Mouse (Mus musculus) neural tube, embryonic 11.5 days (tissue): ENCODE measurements around the gene B3gat1. TPM values are rescaled to one million over a fixed set of nuclear protein-coding genes. Genes with fewer than 3 reads are reported as not detected.

ENCODE experiments used
- ATAC-seq: fragments of 200-750 bp; cut with Nextera tagmentation; 2 replicates; pipeline ENCODE4 v1.8.0; 2017; ENCODE audit warnings: moderate number of reproducible peaks, mild to moderate bottlenecking, moderate TSS enrichment, moderate library complexity; ENCODE audit not compliant: insufficient read depth, low FRiP score, low TSS enrichment
- DNase-seq: peaks from one replicate; pipeline ENCODE4 v3.0.0-alpha.2; 2015; ENCODE audit warnings: low spot score
- H3K27ac ChIP-seq: fragments of 300-500 bp; sonication (generic); 2 replicates; pipeline ENCODE4 v1.5.1; 2014; ENCODE audit warnings: low read depth, mild to moderate bottlenecking, low read length
- H3K27me3 ChIP-seq: fragments of 300-500 bp; sonication (generic); 2 replicates; pipeline ENCODE4 v1.6.1; 2014; ENCODE audit warnings: mild to moderate bottlenecking, low read length, mixed read lengths; ENCODE audit not compliant: control insufficient read depth, insufficient read depth
- H3K36me3 ChIP-seq: fragments of 300-500 bp; sonication (generic); 2 replicates; pipeline ENCODE4 v1.6.1; 2014; ENCODE audit warnings: mild to moderate bottlenecking, low read length, moderate library complexity, mixed read lengths; ENCODE audit not compliant: control insufficient read depth, insufficient read depth
- H3K4me1 ChIP-seq: fragments of 300-500 bp; sonication (generic); 2 replicates; pipeline ENCODE4 v1.6.1; 2014; ENCODE audit warnings: low read length, mixed read lengths; ENCODE audit not compliant: control insufficient read depth, insufficient read depth
- H3K4me2 ChIP-seq: fragments of 300-500 bp; sonication (generic); 2 replicates; pipeline ENCODE4 v1.6.1; 2014; ENCODE audit warnings: low read depth, mild to moderate bottlenecking, moderate library complexity
- H3K4me3 ChIP-seq: fragments of 300-500 bp; sonication (generic); 2 replicates; pipeline ENCODE4 v1.5.1; 2014; ENCODE audit warnings: low read depth, low read length
- H3K9ac ChIP-seq: fragments of 300-500 bp; sonication (generic); 2 replicates; pipeline ENCODE4 v1.6.1; 2014; ENCODE audit warnings: mild to moderate bottlenecking, low read length
- H3K9me3 ChIP-seq: fragments of 300-500 bp; sonication (generic); 2 replicates; pipeline ENCODE4 v1.6.1; 2016; ENCODE audit warnings: low read length; ENCODE audit not compliant: control insufficient read depth
- WGBS: fragments of 180-500 bp; shearing (Covaris S2); extraction: QIAGEN DNeasy Blood & Tissue Kit; methylation state at CpG from one replicate; pipeline ENCODE4 v1.1.7; 2014; 5-methylcytosine and 5-hydroxymethylcytosine counted together
- polyA plus RNA-seq: library from polyadenylated mRNA; unstranded; fragments of >200 nt; fragmentation: Nextera tagmentation; extraction: Ambion mirVana; gene quantifications from 2 replicates; pipeline ENCODE4 v1.2.1, GENCODE M21; 2014

B3gat1 gene
- polyA plus RNA-seq, result 5.9 and 7.2 TPM in 2 replicates

GRCm38 (mm10) chr9:26733206-26733891, at the start of gene B3gat1:
Gene B3gat1, plus strand, starts transcription at chr9:26733728.
- Histone ChIP-seq H3K27me3 (peaks cover 6% of the 10 kb centered on the region; the same call in 1 of the 2 replicates), H3K4me2 (peak within 1 kb of the TSS; percentile 91), H3K36me3 (no peaks in the 10 kb centered on the region), H3K9ac (peak within 1 kb of the TSS; percentile 86), H3K27ac (no peak within 1 kb of the TSS), H3K9me3 (no peaks in the 10 kb centered on the region), H3K4me3 (peak within 1 kb of the TSS; percentile 74), H3K4me1 (no peaks in the 10 kb centered on the region)
- DNase-seq (peak; percentile 81), ATAC-seq (peak; percentile 89)
- 3% methylated on average over 16 of the region's 65 CpGs for WGBS

DNA sequence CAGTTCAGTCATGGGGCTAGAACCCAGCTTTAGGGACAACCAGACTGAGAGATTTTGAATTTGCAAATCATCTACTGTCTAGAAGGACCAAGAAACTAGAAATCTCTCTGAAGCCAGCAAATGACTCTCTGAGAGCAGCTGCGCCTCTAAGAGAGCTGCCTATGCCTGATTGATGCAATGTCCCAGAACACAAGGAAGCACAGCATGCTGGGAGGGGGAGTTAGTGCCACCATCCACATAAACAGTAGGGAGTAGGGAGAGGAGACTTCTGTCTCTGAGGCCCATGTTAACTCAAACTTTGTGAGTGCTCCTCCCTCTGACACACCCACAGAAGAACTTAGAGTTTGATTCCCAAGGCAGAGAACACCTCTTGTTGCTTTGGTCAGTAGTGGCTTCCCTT, 44.4 kb upstream of the B3gat1 start:
- ATAC-seq (no peak), DNase-seq (no peak)
- H3K4me1 ChIP-seq, result no peaks in the 10 kb centered on the region
- 67% methylated on average over 1 of the region's 1 CpGs for WGBS
- no peak overlapping the region for H3K27ac ChIP-seq
- H3K36me3 ChIP-seq, result no peaks in the 10 kb centered on the region
- no peak overlapping the region for H3K9ac ChIP-seq
- H3K4me3 ChIP-seq, result no peak overlapping the region
- H3K4me2 ChIP-seq, result no peak overlapping the region
- H3K9me3 ChIP-seq, result no peaks in the 10 kb centered on the region
- H3K27me3 ChIP-seq, result no peaks in the 10 kb centered on the region

GRCm38 (mm10) chr9:26689956-26690698, 43.4 kb upstream of the B3gat1 start:
- Histone ChIP-seq H3K4me1 (no peaks in the 10 kb centered on the region), H3K4me2 (no peak overlapping the region), H3K9ac (no peak overlapping the region), H3K36me3 (no peaks in the 10 kb centered on the region), H3K27me3 (no peaks in the 10 kb centered on the region), H3K27ac (no peak overlapping the region), H3K9me3 (no peaks in the 10 kb centered on the region), H3K4me3 (no peak overlapping the region)
- 65% methylated on average over 7 of the region's 7 CpGs for WGBS
- no peak for DNase-seq
- no peak for ATAC-seq

DNA sequence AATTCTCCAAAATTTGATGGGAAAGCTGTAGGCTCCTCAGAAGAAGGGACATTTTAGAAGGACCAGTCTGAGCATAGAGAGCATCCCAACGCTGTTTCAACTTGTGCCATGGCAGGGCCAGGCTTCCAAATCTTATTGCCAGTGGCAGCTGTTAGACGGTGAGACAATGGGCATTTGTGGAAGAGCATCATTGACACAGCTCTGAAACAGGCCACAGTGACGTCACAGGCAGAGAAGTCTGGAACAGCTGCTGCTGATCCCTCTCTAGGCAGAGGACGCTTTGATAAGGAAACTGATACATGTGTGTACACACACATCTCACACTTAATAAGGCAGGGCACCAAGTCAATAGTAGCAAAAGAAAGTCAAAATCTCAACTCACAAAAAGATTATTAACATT, 40.9 kb upstream of the B3gat1 start:
- Histone ChIP-seq H3K9me3 (no peaks in the 10 kb centered on the region), H3K4me3 (no peak overlapping the region), H3K9ac (no peak overlapping the region), H3K4me1 (no peaks in the 10 kb centered on the region), H3K27me3 (no peaks in the 10 kb centered on the region), H3K4me2 (no peak overlapping the region), H3K27ac (no peak overlapping the region), H3K36me3 (no peaks in the 10 kb centered on the region)
- WGBS, result 89% methylated on average over 4 of the region's 4 CpGs
- ATAC-seq (no peak), DNase-seq (no peak)

- Histone ChIP-seq H3K36me3 (no peaks in the 10 kb centered on the region), H3K9me3 (no peaks in the 10 kb centered on the region), H3K27ac (no peak overlapping the region), H3K27me3 (no peaks in the 10 kb centered on the region), H3K9ac (no peak overlapping the region), H3K4me1 (no peaks in the 10 kb centered on the region), H3K4me2 (no peak overlapping the region), H3K4me3 (no peak overlapping the region)
- no peak for ATAC-seq
- no peak for DNase-seq
- 83% methylated on average over 3 of the region's 3 CpGs for WGBS
These were observed 38.9 kb upstream of the B3gat1 start for GRCm38 (mm10) chr9:26694656-26695055.

GRCm38 (mm10) chr9:26695178-26695577, 38.4 kb upstream of the B3gat1 start:
- no peaks in the 10 kb centered on the region for H3K27me3 ChIP-seq
- WGBS, result 73% methylated on average over 5 of the region's 5 CpGs
- no peak overlapping the region for H3K27ac ChIP-seq
- H3K4me3 ChIP-seq, result no peak overlapping the region
- no peak overlapping the region for H3K4me2 ChIP-seq
- no peak for DNase-seq
- H3K9me3 ChIP-seq, result no peaks in the 10 kb centered on the region
- no peaks in the 10 kb centered on the region for H3K36me3 ChIP-seq
- no peaks in the 10 kb centered on the region for H3K4me1 ChIP-seq
- H3K9ac ChIP-seq, result no peak overlapping the region
- ATAC-seq, result no peak

DNA sequence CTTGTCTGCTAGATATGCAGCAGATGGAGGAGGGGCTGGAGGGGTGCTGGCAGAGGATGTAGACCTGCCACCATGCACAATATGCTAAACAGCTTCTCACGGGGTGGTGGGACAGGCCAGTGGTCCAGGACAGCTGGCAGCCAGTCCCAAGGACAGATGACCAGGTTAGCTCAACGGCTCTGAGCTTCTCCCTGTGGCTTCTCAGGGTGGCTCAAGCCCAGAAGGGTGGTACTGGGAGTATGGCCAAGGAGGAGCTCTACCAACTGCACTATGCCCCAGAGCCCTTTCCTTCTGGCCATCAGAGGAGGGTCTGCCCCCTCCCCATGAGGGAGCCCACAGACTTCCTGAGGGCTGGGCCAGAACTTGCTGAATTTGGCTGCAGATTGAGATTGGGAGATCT, 35.2 kb upstream of the B3gat1 start:
- no peak overlapping the region for H3K27ac ChIP-seq
- no peak overlapping the region for H3K4me2 ChIP-seq
- no peaks in the 10 kb centered on the region for H3K9me3 ChIP-seq
- DNase-seq, result no peak
- H3K27me3 ChIP-seq, result no peaks in the 10 kb centered on the region
- H3K4me3 ChIP-seq, result no peak overlapping the region
- no peak for ATAC-seq
- 72% methylated on average over 2 of the region's 2 CpGs for WGBS
- no peaks in the 10 kb centered on the region for H3K4me1 ChIP-seq
- H3K9ac ChIP-seq, result no peak overlapping the region
- no peaks in the 10 kb centered on the region for H3K36me3 ChIP-seq

DNA sequence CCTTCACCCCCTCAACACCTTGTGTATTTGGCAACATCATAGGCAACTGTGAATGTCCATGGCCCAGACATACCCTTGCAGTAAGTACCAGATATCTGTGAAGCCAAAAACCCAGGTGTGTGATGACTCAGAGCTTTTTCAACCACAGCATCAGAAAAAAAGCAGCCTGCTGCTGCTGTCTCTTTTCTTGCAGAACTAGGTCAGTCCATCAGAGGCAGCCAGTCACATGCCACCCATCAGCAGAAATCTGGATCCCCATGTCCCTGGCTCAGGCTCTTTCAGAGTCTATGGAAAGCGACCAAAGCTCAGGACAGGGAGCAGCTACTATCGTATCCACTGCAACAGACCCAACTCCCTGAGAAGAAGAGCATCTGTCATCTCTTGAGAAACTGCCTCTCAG, 33.2 kb upstream of the B3gat1 start:
- no peaks in the 10 kb centered on the region for H3K27me3 ChIP-seq
- H3K4me1 ChIP-seq, result no peaks in the 10 kb centered on the region
- DNase-seq (no peak), ATAC-seq (no peak)
- H3K4me3 ChIP-seq, result no peak overlapping the region
- no peak overlapping the region for H3K9ac ChIP-seq
- H3K27ac ChIP-seq, result no peak overlapping the region
- no peaks in the 10 kb centered on the region for H3K36me3 ChIP-seq
- H3K9me3 ChIP-seq, result no peaks in the 10 kb centered on the region
- WGBS, result 70% methylated on average over 2 of the region's 2 CpGs
- H3K4me2 ChIP-seq, result no peak overlapping the region

- DNase-seq, result no peak
- peak; percentile 41; the same call in 1 of the 2 replicates for ATAC-seq
- Histone ChIP-seq H3K36me3 (no peaks in the 10 kb centered on the region), H3K4me2 (no peak overlapping the region), H3K9me3 (no peaks in the 10 kb centered on the region), H3K9ac (no peak overlapping the region), H3K4me3 (no peak overlapping the region), H3K4me1 (no peaks in the 10 kb centered on the region), H3K27ac (no peak overlapping the region), H3K27me3 (no peaks in the 10 kb centered on the region)
- WGBS, result 56% methylated on average over 3 of the region's 3 CpGs
These were observed 15.1 kb upstream of the B3gat1 start for GRCm38 (mm10) chr9:26718388-26718787.
